ENCODE assay signal across 16 mouse cellular contexts in the genomic region with DNA sequence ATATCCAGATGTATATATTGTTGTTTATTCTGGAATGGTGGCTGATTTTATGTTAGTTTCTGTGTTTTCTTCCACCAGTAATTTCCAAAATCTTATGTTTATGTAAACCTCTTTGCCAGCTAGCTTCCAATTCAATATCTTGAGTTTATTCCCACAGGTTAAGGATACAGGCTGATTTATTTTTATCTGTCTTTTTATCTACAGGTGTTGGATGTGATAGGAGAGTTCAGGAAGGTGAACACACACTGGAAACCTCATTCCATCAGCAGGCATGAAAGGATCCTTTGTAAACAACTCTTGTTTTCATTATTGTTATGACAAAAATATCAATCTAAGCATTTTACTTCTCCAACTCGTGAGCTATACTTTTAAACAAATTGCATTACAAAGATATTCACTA.
"Had no signal": no experiment of that assay in that cellular context is flagged by ENCODE, and none has a peak within 500 bp of the region (broad histone marks: within the 10 kb centered on the region; RNA-seq: fewer than 3 reads in every experiment).

No protein-coding gene starts in this region.

- H3K4me3 ChIP-seq: neural tube, embryonic 13.5 days; neural tube, embryonic 15.5 days; stomach, embryonic 15.5 days had no signal

- H3K36me3 ChIP-seq: neural tube, embryonic 13.5 days; neural tube, embryonic 15.5 days; stomach, embryonic 15.5 days had no signal

- H3K9me3 ChIP-seq: neural tube, embryonic 13.5 days; neural tube, embryonic 15.5 days; stomach, embryonic 15.5 days had no signal

- H3K4me2 ChIP-seq: neural tube, embryonic 13.5 days; neural tube, embryonic 15.5 days; stomach, embryonic 15.5 days had no signal

- H3K9ac ChIP-seq: neural tube, embryonic 13.5 days; neural tube, embryonic 15.5 days; stomach, embryonic 15.5 days had no signal

- DNase-seq: retina, postnatal 1 day; right cerebral cortex, adult 18-20 months; right cerebral cortex, postnatal 14 days; right cerebral cortex, postnatal 25 days; right cerebral cortex, postnatal 4 days; spleen, adult 18-20 months; thymus, adult 18-20 months; thymus, adult 2 months; thymus, postnatal 14 days; thymus, postnatal 25 days; thymus, postnatal 36 days; thymus, postnatal 4 days had no signal

- H3K4me1 ChIP-seq: neural tube, embryonic 13.5 days; neural tube, embryonic 15.5 days; stomach, embryonic 15.5 days had no signal

- H3K27me3 ChIP-seq: neural tube, embryonic 13.5 days; neural tube, embryonic 15.5 days; stomach, embryonic 15.5 days had no signal

- H3K27ac ChIP-seq: neural tube, embryonic 13.5 days; neural tube, embryonic 15.5 days; stomach, embryonic 15.5 days; stomach, postnatal 0 days had no signal
